Mouse (Mus musculus) cerebellum, adult 2 months (tissue): ENCODE measurements around the gene Sh3glb2.

ENCODE experiments used
- CTCF ChIP-seq: fragments of 200-500 bp; IDR thresholded peaks from 2 replicates; pipeline ENCODE4 v1.5.1; 2011; ENCODE audit warnings: low read depth, mild to moderate bottlenecking, control low read depth, low read length, moderate library complexity, borderline replicate concordance; ENCODE audit not compliant: insufficient read depth
- POLR2A ChIP-seq: fragments of 200-500 bp; IDR thresholded peaks from 2 replicates; pipeline ENCODE4 v1.6.1; 2011; ENCODE audit warnings: low read length, control low read depth, borderline replicate concordance; ENCODE audit not compliant: insufficient read depth

DNA sequence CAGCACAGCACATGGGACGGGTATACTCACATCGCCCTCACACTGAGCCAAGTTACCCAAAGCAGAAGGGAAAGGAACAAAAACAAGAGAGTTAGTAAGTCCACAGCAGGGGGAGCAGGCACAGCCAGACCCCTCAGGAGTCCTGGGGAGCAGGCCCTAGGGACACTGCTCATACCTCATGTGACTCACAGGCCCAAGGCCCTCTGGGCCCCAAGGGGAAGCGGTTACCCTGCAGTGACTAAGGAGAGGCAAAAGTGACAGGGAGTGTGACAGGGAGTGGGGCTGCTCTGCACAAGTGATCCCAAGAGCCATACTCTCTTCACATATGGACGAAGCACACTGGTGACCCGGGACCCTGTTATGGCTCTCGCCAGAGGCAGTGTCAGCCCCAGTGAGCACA is 9.9 kb downstream of the Sh3glb2 start:
- TF ChIP-seq CTCF (no peak), POLR2A (no peak)
